Mouse (Mus musculus): ENCODE data around the gene Glyat. TPM values are rescaled to one million over a fixed set of nuclear protein-coding genes. Genes with fewer than 3 reads are reported as not detected.

Gene Glyat
- polyA plus RNA-seq, 1 experiment from 2014 or later: not detected

Other genes with a start within 250 kb of the Glyat start
- gene Olfr1440, start 246.0 kb upstream of the Glyat start, polyA plus RNA-seq (2016; fragmentation: Nextera tagmentation; extraction: Ambion mirVana): not detected in 2 replicates
- not detected in 2 replicates for gene Olfr1441, start 215.9 kb upstream of the Glyat start, polyA plus RNA-seq (2016; fragmentation: Nextera tagmentation; extraction: Ambion mirVana)
- gene Pfpl, start 205.4 kb upstream of the Glyat start, polyA plus RNA-seq (2016; fragmentation: Nextera tagmentation; extraction: Ambion mirVana): not detected in 2 replicates
- 0.70 and 0.75 TPM in 2 replicates for gene Mpeg1, start 172.5 kb upstream of the Glyat start, polyA plus RNA-seq (2016; fragmentation: Nextera tagmentation; extraction: Ambion mirVana)
- gene Dtx4, start 131.9 kb upstream of the Glyat start, polyA plus RNA-seq (2016; fragmentation: Nextera tagmentation; extraction: Ambion mirVana): 56.7 and 58.6 TPM in 2 replicates
- 15.6 and 17.2 TPM in 2 replicates for gene Fam111a, start 87.6 kb upstream of the Glyat start, polyA plus RNA-seq (2016; fragmentation: Nextera tagmentation; extraction: Ambion mirVana)
- gene Gm4952, start 33.3 kb upstream of the Glyat start, polyA plus RNA-seq (2016; fragmentation: Nextera tagmentation; extraction: Ambion mirVana): not detected in 2 replicates
- gene Olfr1442, start 37.1 kb downstream of the Glyat start, polyA plus RNA-seq (2016; fragmentation: Nextera tagmentation; extraction: Ambion mirVana): not detected in 2 replicates
- gene Olfr1443, start 44.8 kb downstream of the Glyat start, polyA plus RNA-seq (2016; fragmentation: Nextera tagmentation; extraction: Ambion mirVana): not detected in 2 replicates
- gene Keg1, start 62.5 kb downstream of the Glyat start, polyA plus RNA-seq (2016; fragmentation: Nextera tagmentation; extraction: Ambion mirVana): not detected in 2 replicates
- 1.5 and 1.6 TPM in 2 replicates for gene Cntf, start 132.3 kb downstream of the Glyat start, polyA plus RNA-seq (2016; fragmentation: Nextera tagmentation; extraction: Ambion mirVana)
- 20.8 and 20.9 TPM in 2 replicates for gene Zfp91, start 162.8 kb downstream of the Glyat start, polyA plus RNA-seq (2016; fragmentation: Nextera tagmentation; extraction: Ambion mirVana)
- 0.53 and 0.66 TPM in 2 replicates for gene Lpxn, start 162.9 kb downstream of the Glyat start, polyA plus RNA-seq (2016; fragmentation: Nextera tagmentation; extraction: Ambion mirVana)
- not detected in 2 replicates for gene Gm5244, start 213.4 kb downstream of the Glyat start, polyA plus RNA-seq (2016; fragmentation: Nextera tagmentation; extraction: Ambion mirVana)
- gene Olfr1444, start 224.0 kb downstream of the Glyat start, polyA plus RNA-seq (2016; fragmentation: Nextera tagmentation; extraction: Ambion mirVana): not detected in 2 replicates